Mouse (Mus musculus): Measurements from ENCODE around the gene Defb21. TPM values are rescaled to one million over a fixed set of nuclear protein-coding genes. Genes with fewer than 3 reads are reported as not detected.

The Defb21 gene
- total and polyA plus RNA-seq, 3 experiments = not detected

DNA sequence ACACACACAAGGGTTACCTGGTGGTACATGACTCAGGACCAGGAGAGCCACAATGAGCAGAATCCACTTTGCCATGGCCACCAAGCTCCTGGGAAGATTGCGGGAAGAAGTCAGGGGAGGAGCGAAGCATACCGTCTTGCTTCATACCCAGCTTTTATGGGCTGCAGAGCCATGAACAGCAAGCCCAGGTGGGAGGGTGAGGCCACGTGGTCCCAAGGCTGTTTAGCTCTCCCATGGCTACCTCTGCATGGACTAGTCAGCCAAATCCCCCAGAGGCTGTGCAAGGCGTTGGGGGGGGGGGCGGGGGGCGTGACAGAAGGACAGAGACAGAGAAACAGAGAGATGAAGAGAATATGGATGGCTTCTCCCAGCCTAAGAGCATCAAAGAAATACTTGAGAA, 50.4 kb downstream of the Defb21 start, which contains the start of gene Defb25:
Gene Defb25, minus strand, starts transcription at position 101 of the 400 bp plus-strand sequence.
- Histone ChIP-seq H3K9me3 (replicated peaks; ENCODE audit: insufficient read depth, low read length) (no peaks in the 10 kb centered on the region), H3K79me2 (ENCODE audit: control insufficient read depth, insufficient read depth, low read length, poor library complexity) (no peaks in the 10 kb centered on the region), H3K4me3 (ENCODE audit: control insufficient read depth in 1 of 2, insufficient read depth in 1 of 2, low read depth in 2 of 2, low read length in 2 of 2) (no peak within 1 kb of the TSS), H3K36me3 (ENCODE audit: control insufficient read depth in 1 of 2, insufficient read depth in 2 of 2, low read length in 2 of 2) (no peaks in the 10 kb centered on the region), H3K4me1 (ENCODE audit: control insufficient read depth in 1 of 2, insufficient read depth in 2 of 2, low read length in 2 of 2) (no peaks in the 10 kb centered on the region), H3K9ac (ENCODE audit: control insufficient read depth, low read depth, low read length, poor library complexity, severe bottlenecking) (no peak within 1 kb of the TSS), H3K27me3 (ENCODE audit: control insufficient read depth in 1 of 2, insufficient read depth in 2 of 2, low read length in 2 of 2) (peaks cover 0 to 1% of the 10 kb centered on the region in 2 experiments; a peak in 1 of 4 replicates), H3K27ac (ENCODE audit: control insufficient read depth, low read depth, low read length) (no peak within 1 kb of the TSS)
- no peak for TF ChIP-seq GABPA (IDR thresholded peaks at IDR 0.05; ENCODE audit: low read depth, low read length)
- TF ChIP-seq UBTF (IDR thresholded peaks at IDR 0.05; ENCODE audit: borderline replicate concordance, insufficient read depth, low read depth, low read length) = no peak
- TF ChIP-seq TBP (IDR thresholded peaks at IDR 0.05; ENCODE audit: low read depth, low read length) = no peak
- no peak for TF ChIP-seq MAFK (IDR thresholded peaks at IDR 0.05; ENCODE audit: borderline replicate concordance, low read depth, low read length)
- no peak for TF ChIP-seq ZNF384 (IDR thresholded peaks at IDR 0.05; ENCODE audit: low read depth, low read length)
- TF ChIP-seq RCOR1 (IDR thresholded peaks at IDR 0.05; ENCODE audit: low read depth, low read length) = no peak
- no peak for DNase-seq (ENCODE audit: low read depth, low spot score)

Other genes with a start within 250 kb of the Defb21 start
- 84.9 and 90.9 TPM in 2 replicates for gene Rbck1, start 240.1 kb upstream of the Defb21 start, total RNA-seq (2012; rRNA removed)
- gene Rbck1, start 240.1 kb upstream of the Defb21 start, polyA plus RNA-seq (2012; ENCODE audit: insufficient read depth in 1 of 2, insufficient read length in 2 of 2, low read depth in 1 of 2, low replicate concordance in 2 of 2, missing spikeins in 1 of 2) = 100 to 1,000 TPM in 1 of 2 experiments, 10 to 100 TPM in 1; 92.1 to 162 TPM
- gene Trib3, start 228.7 kb upstream of the Defb21 start, total RNA-seq (2012; rRNA removed) = 6.1 and 62.9 TPM in 2 replicates
- 10 to 100 TPM in 1 of 2 experiments, not detected in 1; 34.9 TPM for gene Trib3, start 228.7 kb upstream of the Defb21 start, polyA plus RNA-seq (2012; ENCODE audit: insufficient read depth in 1 of 2, insufficient read length in 2 of 2, low read depth in 1 of 2, low replicate concordance in 2 of 2, missing spikeins in 1 of 2)
- not detected in 2 replicates for gene Nrsn2, start 196.1 kb upstream of the Defb21 start, total RNA-seq (2012; rRNA removed)
- gene Nrsn2, start 196.1 kb upstream of the Defb21 start, polyA plus RNA-seq (2012; ENCODE audit: insufficient read depth in 1 of 2, insufficient read length in 2 of 2, low read depth in 1 of 2, low replicate concordance in 2 of 2, missing spikeins in 1 of 2) = not detected
- gene Sox12, start 174.7 kb upstream of the Defb21 start, total RNA-seq (2012; rRNA removed) = 1.5 and 2.0 TPM in 2 replicates
- 10 to 100 TPM in 1 of 2 experiments, not detected in 1; 24.7 TPM for gene Sox12, start 174.7 kb upstream of the Defb21 start, polyA plus RNA-seq (2012; ENCODE audit: insufficient read depth in 1 of 2, insufficient read length in 2 of 2, low read depth in 1 of 2, low replicate concordance in 2 of 2, missing spikeins in 1 of 2)
- gene Zcchc3, start 157.7 kb upstream of the Defb21 start, total RNA-seq (2012; rRNA removed) = 5.1 and 5.7 TPM in 2 replicates
- gene Zcchc3, start 157.7 kb upstream of the Defb21 start, polyA plus RNA-seq (2012; ENCODE audit: insufficient read depth in 1 of 2, insufficient read length in 2 of 2, low read depth in 1 of 2, low replicate concordance in 2 of 2, missing spikeins in 1 of 2) = 10 to 100 TPM in 1 of 2 experiments, not detected in 1; 12.1 TPM
- 0.08 and 0.13 TPM in 2 replicates for gene 6820408C15Rik, start 157.2 kb upstream of the Defb21 start, total RNA-seq (2012; rRNA removed)
- under 1 TPM in 1 of 2 experiments, not detected in 1; 0.31 TPM for gene 6820408C15Rik, start 157.2 kb upstream of the Defb21 start, polyA plus RNA-seq (2012; ENCODE audit: insufficient read depth in 1 of 2, insufficient read length in 2 of 2, low read depth in 1 of 2, low replicate concordance in 2 of 2, missing spikeins in 1 of 2)
- not detected in 2 replicates for gene Defb23, start 108.1 kb upstream of the Defb21 start, total RNA-seq (2012; rRNA removed)
- not detected for gene Defb23, start 108.1 kb upstream of the Defb21 start, polyA plus RNA-seq (2012; ENCODE audit: insufficient read depth in 1 of 2, insufficient read length in 2 of 2, low read depth in 1 of 2, low replicate concordance in 2 of 2, missing spikeins in 1 of 2)
- gene Defb20, start 95.7 kb upstream of the Defb21 start, total RNA-seq (2012; rRNA removed) = not detected in 2 replicates
- not detected for gene Defb20, start 95.7 kb upstream of the Defb21 start, polyA plus RNA-seq (2012; ENCODE audit: insufficient read depth in 1 of 2, insufficient read length in 2 of 2, low read depth in 1 of 2, low replicate concordance in 2 of 2, missing spikeins in 1 of 2)
- not detected in 2 replicates for gene Defb22, start 82.6 kb upstream of the Defb21 start, total RNA-seq (2012; rRNA removed)
- not detected for gene Defb22, start 82.6 kb upstream of the Defb21 start, polyA plus RNA-seq (2012; ENCODE audit: insufficient read depth in 1 of 2, insufficient read length in 2 of 2, low read depth in 1 of 2, low replicate concordance in 2 of 2, missing spikeins in 1 of 2)
- gene Defb26, start 61.1 kb upstream of the Defb21 start, total RNA-seq (2012; rRNA removed) = not detected in 2 replicates
- gene Defb26, start 61.1 kb upstream of the Defb21 start, polyA plus RNA-seq (2012; ENCODE audit: insufficient read depth in 1 of 2, insufficient read length in 2 of 2, low read depth in 1 of 2, low replicate concordance in 2 of 2, missing spikeins in 1 of 2) = not detected
- not detected in 2 replicates for gene Defb28, start 54.5 kb upstream of the Defb21 start, total RNA-seq (2012; rRNA removed)
- not detected for gene Defb28, start 54.5 kb upstream of the Defb21 start, polyA plus RNA-seq (2012; ENCODE audit: insufficient read depth in 1 of 2, insufficient read length in 2 of 2, low read depth in 1 of 2, low replicate concordance in 2 of 2, missing spikeins in 1 of 2)
- not detected in 2 replicates for gene Defb29, start 32.6 kb upstream of the Defb21 start, total RNA-seq (2012; rRNA removed)
- not detected for gene Defb29, start 32.6 kb upstream of the Defb21 start, polyA plus RNA-seq (2012; ENCODE audit: insufficient read depth in 1 of 2, insufficient read length in 2 of 2, low read depth in 1 of 2, low replicate concordance in 2 of 2, missing spikeins in 1 of 2)
- not detected in 2 replicates for gene Gm17416, start 3.4 kb upstream of the Defb21 start, total RNA-seq (2012; rRNA removed)
- not detected for gene Gm17416, start 3.4 kb upstream of the Defb21 start, polyA plus RNA-seq (2012; ENCODE audit: insufficient read depth in 1 of 2, insufficient read length in 2 of 2, low read depth in 1 of 2, low replicate concordance in 2 of 2, missing spikeins in 1 of 2)
- not detected in 2 replicates for gene Defb19, start 7.6 kb downstream of the Defb21 start, total RNA-seq (2012; rRNA removed)
- not detected for gene Defb19, start 7.6 kb downstream of the Defb21 start, polyA plus RNA-seq (2012; ENCODE audit: insufficient read depth in 1 of 2, insufficient read length in 2 of 2, low read depth in 1 of 2, low replicate concordance in 2 of 2, missing spikeins in 1 of 2)
- not detected in 2 replicates for gene Defb45, start 26.7 kb downstream of the Defb21 start, total RNA-seq (2012; rRNA removed)
- not detected for gene Defb45, start 26.7 kb downstream of the Defb21 start, polyA plus RNA-seq (2012; ENCODE audit: insufficient read depth in 1 of 2, insufficient read length in 2 of 2, low read depth in 1 of 2, low replicate concordance in 2 of 2, missing spikeins in 1 of 2)
- not detected in 2 replicates for gene Defb36, start 31.6 kb downstream of the Defb21 start, total RNA-seq (2012; rRNA removed)
- gene Defb36, start 31.6 kb downstream of the Defb21 start, polyA plus RNA-seq (2012; ENCODE audit: insufficient read depth in 1 of 2, insufficient read length in 2 of 2, low read depth in 1 of 2, low replicate concordance in 2 of 2, missing spikeins in 1 of 2) = not detected
- not detected in 2 replicates for gene Defb25, start 50.3 kb downstream of the Defb21 start, total RNA-seq (2012; rRNA removed)
- not detected for gene Defb25, start 50.3 kb downstream of the Defb21 start, polyA plus RNA-seq (2012; ENCODE audit: insufficient read depth in 1 of 2, insufficient read length in 2 of 2, low read depth in 1 of 2, low replicate concordance in 2 of 2, missing spikeins in 1 of 2)
- gene Rem1, start 54.2 kb downstream of the Defb21 start, total RNA-seq (2012; rRNA removed) = not detected in 2 replicates
- gene Rem1, start 54.2 kb downstream of the Defb21 start, polyA plus RNA-seq (2012; ENCODE audit: insufficient read depth in 1 of 2, insufficient read length in 2 of 2, low read depth in 1 of 2, low replicate concordance in 2 of 2, missing spikeins in 1 of 2) = not detected
- gene H13, start 96.7 kb downstream of the Defb21 start, total RNA-seq (2012; rRNA removed) = 73.8 and 82.7 TPM in 2 replicates
- gene H13, start 96.7 kb downstream of the Defb21 start, polyA plus RNA-seq (2012; ENCODE audit: insufficient read depth in 1 of 2, insufficient read length in 2 of 2, low read depth in 1 of 2, low replicate concordance in 2 of 2, missing spikeins in 1 of 2) = 100 to 1,000 TPM; 139 to 421 TPM
- gene Mcts2, start 114.3 kb downstream of the Defb21 start, total RNA-seq (2012; rRNA removed) = 1.6 and 2.7 TPM in 2 replicates
- 1 to 10 TPM in 1 of 2 experiments, not detected in 1; 3.0 TPM for gene Mcts2, start 114.3 kb downstream of the Defb21 start, polyA plus RNA-seq (2012; ENCODE audit: insufficient read depth in 1 of 2, insufficient read length in 2 of 2, low read depth in 1 of 2, low replicate concordance in 2 of 2, missing spikeins in 1 of 2)
- gene Id1, start 163.5 kb downstream of the Defb21 start, total RNA-seq (2012; rRNA removed) = 59.8 and 102 TPM in 2 replicates
- 100 to 1,000 TPM in 1 of 2 experiments, not detected in 1; 486 TPM for gene Id1, start 163.5 kb downstream of the Defb21 start, polyA plus RNA-seq (2012; ENCODE audit: insufficient read depth in 1 of 2, insufficient read length in 2 of 2, low read depth in 1 of 2, low replicate concordance in 2 of 2, missing spikeins in 1 of 2)
- not detected in 2 replicates for gene Cox4i2, start 181.4 kb downstream of the Defb21 start, total RNA-seq (2012; rRNA removed)
- gene Cox4i2, start 181.4 kb downstream of the Defb21 start, polyA plus RNA-seq (2012; ENCODE audit: insufficient read depth in 1 of 2, insufficient read length in 2 of 2, low read depth in 1 of 2, low replicate concordance in 2 of 2, missing spikeins in 1 of 2) = under 1 TPM in 1 of 2 experiments, not detected in 1; 0.17 TPM

All from MEL (cell line).